In the genomic region with DNA sequence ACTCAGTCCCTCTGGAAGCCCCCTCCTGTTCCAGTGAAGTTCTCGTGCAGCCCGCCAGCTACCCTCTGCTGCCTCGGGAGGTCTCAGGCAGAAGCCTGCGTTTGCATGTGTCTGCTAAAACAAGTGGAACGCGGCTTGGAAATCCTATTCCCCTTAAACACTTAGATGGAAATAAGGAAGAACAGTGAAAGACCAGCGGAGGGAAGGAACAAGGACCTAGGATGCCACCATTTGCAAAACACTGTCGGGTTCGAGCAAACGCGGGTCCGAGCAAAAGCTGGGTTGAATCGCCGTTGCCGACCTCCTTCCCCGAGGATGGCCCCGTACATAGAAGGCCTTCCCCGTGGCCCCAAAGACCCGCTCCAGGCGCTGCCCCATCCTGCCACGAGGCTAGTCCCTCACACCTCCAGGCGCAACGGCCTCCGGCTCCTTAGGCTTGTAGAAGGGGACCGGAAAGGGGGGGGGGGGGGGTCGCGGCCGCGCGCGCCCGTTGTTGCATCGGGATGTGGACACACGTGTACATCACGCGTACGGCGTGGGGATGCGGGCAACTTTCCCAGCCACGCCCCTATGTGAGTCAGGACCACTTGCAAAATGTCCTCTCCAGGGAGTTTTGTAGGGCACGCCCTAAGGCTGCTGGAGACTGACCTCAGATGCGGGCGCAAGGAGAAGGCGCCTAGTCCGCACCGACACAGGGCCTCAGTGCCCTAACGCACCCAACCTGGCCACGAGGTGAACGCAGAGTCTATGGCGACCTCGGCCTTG, we compare ENCODE assay signal across 8 mouse cellular contexts. TPM values are rescaled to one million over a fixed set of nuclear protein-coding genes. Genes with fewer than 3 reads are reported as not detected.
DNase-seq lines count a peak whose midpoint lies in the region; ATAC-seq and TF ChIP-seq lines count a peak whose summit lies in the region.

No protein-coding gene starts in this region.

- H3K27ac ChIP-seq in embryonic facial prominence, embryonic 11.5 days (replicated peaks; ENCODE audit: low read depth, low read length): no peak overlapping the region

- no peak for TF ChIP-seq CTCF in lung, adult 2 months (IDR thresholded peaks at IDR 0.05; ENCODE audit: insufficient read depth, low read length)

- intact Hi-C loops in heart, postnatal 36 days (cut with DNase I): no loop called here

- peak; percentile 24 for DNase-seq in kidney, postnatal 10 days
- DNase-seq in kidney, adult 18-20 months: no peak
- peak; percentile 41 for DNase-seq in embryonic facial prominence, embryonic 11.5 days (ENCODE audit: low spot score)
- peak; percentile 28 to 35 for DNase-seq in heart, postnatal 36 days
- no peak for DNase-seq in lung, adult 2 months
- peak; percentile 54 for DNase-seq in retina, embryonic 14.5 days (ENCODE audit: low spot score)
- DNase-seq in layer of hippocampus, adult 18-20 months (ENCODE audit: low spot score in 2 of 2): no peak
- no peak for DNase-seq in ovary, postnatal 14 days (ENCODE audit: low spot score)

- peak overlapping the region; percentile 83 for H3K4me2 ChIP-seq in embryonic facial prominence, embryonic 11.5 days (ENCODE audit: low read depth, low read length)

- no peaks in the 10 kb centered on the region for H3K9me3 ChIP-seq in embryonic facial prominence, embryonic 11.5 days (replicated peaks; ENCODE audit: control insufficient read depth, low read length)

- peaks cover 6% of the 10 kb centered on the region; the same call in 1 of the 2 replicates for H3K4me1 ChIP-seq in embryonic facial prominence, embryonic 11.5 days (ENCODE audit: control insufficient read depth, insufficient read depth, low read length)
- H3K4me1 ChIP-seq in lung, adult 2 months (ENCODE audit: control insufficient read depth, insufficient read depth, low read length): peaks cover 5% of the 10 kb centered on the region; the same call in 1 of the 2 replicates

- TF ChIP-seq POLR2A in lung, adult 2 months (IDR thresholded peaks at IDR 0.05; ENCODE audit: borderline replicate concordance, extremely low read depth, low read depth, low read length): no peak

- peak overlapping the region; percentile 15 for H3K9ac ChIP-seq in embryonic facial prominence, embryonic 11.5 days (replicated peaks; ENCODE audit: low read length)

- under 1% methylated on average over 43 of the region's 51 CpGs for WGBS in embryonic facial prominence, embryonic 11.5 days
- 2% methylated on average over 51 of the region's 51 CpGs for WGBS in lung, adult 2 months

- peak overlapping the region; percentile 40 for H3K4me3 ChIP-seq in embryonic facial prominence, embryonic 11.5 days (ENCODE audit: low read depth, low read length)
- peak overlapping the region; percentile 15 for H3K4me3 ChIP-seq in lung, adult 2 months (replicated peaks; ENCODE audit: extremely low read depth, low read depth, low read length)

- peak; percentile 46; the same call in 1 of the 2 replicates for ATAC-seq in embryonic facial prominence, embryonic 11.5 days (replicated peaks; ENCODE audit: insufficient number of reproducible peaks, low FRiP score, low TSS enrichment, low read depth)

- no peaks in the 10 kb centered on the region for H3K36me3 ChIP-seq in embryonic facial prominence, embryonic 11.5 days (replicated peaks; ENCODE audit: control insufficient read depth, insufficient read depth, low read depth, low read length)

- peaks cover 46% of the 10 kb centered on the region for H3K27me3 ChIP-seq in embryonic facial prominence, embryonic 11.5 days (ENCODE audit: control insufficient read depth, insufficient read depth, low read length)

RNA-seq across cellular contexts. Expression of gene Nr4a2, which starts 21.5 kb away (rescaled TPM):
- polyA plus RNA-seq in embryonic facial prominence, embryonic 11.5 days (2014; fragmentation: Nextera tagmentation; extraction: Ambion mirVana): 3.7 and 5.7 TPM in 2 replicates
- total RNA-seq in heart, postnatal 36 days (2021): 1 to 10 TPM; 1.2 to 4.5 TPM
- polyA plus RNA-seq in lung, adult 2 months (2012; rRNA removed): 1.9 and 3.6 TPM in 2 replicates
- total RNA-seq in layer of hippocampus, adult 18-20 months (2021): 10 to 100 TPM; 71.6 to 74.3 TPM

Comparison
In these comparisons a context has a peak if more than half of its experiments do, and no peak if none do; other contexts are left out.
1. DNase-seq: peak in kidney, postnatal 10 days (single experiment), embryonic facial prominence, embryonic 11.5 days (single experiment), heart, postnatal 36 days (2 of 2) and retina, embryonic 14.5 days (single experiment); none in kidney, adult 18-20 months (single experiment), lung, adult 2 months (single experiment), layer of hippocampus, adult 18-20 months (0 of 2) and ovary, postnatal 14 days (single experiment).
2. RNA of gene Nr4a2, which starts 21.5 kb away (total RNA-seq): 71.6 to 74.3 TPM in layer of hippocampus, adult 18-20 months; 1.2 to 4.5 TPM in heart, postnatal 36 days; every median in the first group is over 10 times any median in the second.